Mouse (Mus musculus) testis, adult 2 months (tissue): ENCODE measurements around the gene Vegfd.

Experiments used
- CTCF ChIP-seq: fragments of 200-500 bp; IDR thresholded peaks from 2 replicates; pipeline ENCODE4 v1.5.1; 2012; ENCODE audit warnings: low read depth, mild to moderate bottlenecking, inconsistent platforms, low read length, moderate library complexity; ENCODE audit not compliant: control insufficient read depth, insufficient read depth, insufficient replicate concordance
- POLR2A ChIP-seq: fragments of 200-500 bp; IDR thresholded peaks from 2 replicates; pipeline ENCODE4 v1.6.1; 2012; ENCODE audit warnings: low read depth, mild to moderate bottlenecking, inconsistent platforms, low read length, moderate library complexity; ENCODE audit not compliant: control insufficient read depth

- TF ChIP-seq CTCF = no peak
- no peak for TF ChIP-seq POLR2A
These were observed 35.2 kb downstream of the Vegfd start for GRCm38 (mm10) chrX:164408301-164408927.
